In genomic region chr7:45897258-45897757, GRCm38 (mm10) we compare ENCODE assay signal across 7 mouse cellular contexts. TPM values are rescaled to one million over a fixed set of nuclear protein-coding genes. Genes with fewer than 3 reads are reported as not detected.
DNase-seq lines count a peak whose midpoint lies in the region; ATAC-seq and TF ChIP-seq lines count a peak whose summit lies in the region.

No protein-coding gene starts in this region.

- WGBS in forebrain, embryonic 16.5 days, result 1% methylated on average over 19 of the region's 19 CpGs
- 1% methylated on average over 19 of the region's 19 CpGs for WGBS in small intestine, adult 2 months

- peaks cover 3% of the 10 kb centered on the region; the same call in 1 of the 2 replicates for H3K27me3 ChIP-seq in G1E (ENCODE audit: insufficient read depth, low read length)
- H3K27me3 ChIP-seq in forebrain, embryonic 16.5 days (replicated peaks; ENCODE audit: control insufficient read depth, insufficient read depth, low read length), result no peaks in the 10 kb centered on the region
- no peaks in the 10 kb centered on the region for H3K27me3 ChIP-seq in small intestine, adult 2 months (ENCODE audit: control insufficient read depth, insufficient read depth, low read length)

- peaks cover 50% of the 10 kb centered on the region for H3K36me3 ChIP-seq in G1E (replicated peaks)
- no peaks in the 10 kb centered on the region for H3K36me3 ChIP-seq in forebrain, embryonic 16.5 days (ENCODE audit: control insufficient read depth, insufficient read depth)
- no peaks in the 10 kb centered on the region for H3K36me3 ChIP-seq in small intestine, adult 2 months (ENCODE audit: control insufficient read depth, insufficient read depth, low read length)

- intact Hi-C loops in left cerebral cortex, postnatal 14 days (cut with DNase I), result loop anchor here (2.0 kb wide), 1 partner anchor 25 kb away; no protein-coding TSS in a partner anchor

- 0 out of 2 replicates have a peak, but pooled peaks have one; percentile 28 for TF ChIP-seq POLR2A in bone marrow macrophage, adult 2 months (IDR thresholded peaks at IDR 0.05; ENCODE audit: borderline replicate concordance, low read depth, low read length)
- no peak for TF ChIP-seq POLR2A in small intestine, adult 2 months (IDR thresholded peaks at IDR 0.05; ENCODE audit: low read depth, low read length)

- peak overlapping the region; percentile 70 for H3K9ac ChIP-seq in forebrain, embryonic 16.5 days (replicated peaks; ENCODE audit: low read depth, low read length)

- peak; percentile 47 for ATAC-seq in G1E (ENCODE audit: extremely low read depth, insufficient number of reproducible peaks, low FRiP score, poor library complexity, severe bottlenecking)
- ATAC-seq in forebrain, embryonic 16.5 days, result peak; percentile 52
- peak; percentile 22 for ATAC-seq in megakaryocyte, adult 5-6 weeks (ENCODE audit: poor library complexity, severe bottlenecking)

- H3K27ac ChIP-seq in bone marrow macrophage, adult 2 months (ENCODE audit: insufficient read depth, low read depth, low read length), result peak overlapping the region; percentile 78
- peak overlapping the region; percentile 73 for H3K27ac ChIP-seq in forebrain, embryonic 16.5 days (ENCODE audit: low read length)
- H3K27ac ChIP-seq in small intestine, adult 2 months (ENCODE audit: insufficient read depth, low read depth, low read length), result peak overlapping the region; percentile 88

- H3K9me3 ChIP-seq in G1E (replicated peaks), result no peaks in the 10 kb centered on the region
- no peaks in the 10 kb centered on the region for H3K9me3 ChIP-seq in forebrain, embryonic 16.5 days (ENCODE audit: control insufficient read depth, low read length)

- peak overlapping the region; percentile 73 for H3K4me3 ChIP-seq in G1E (ENCODE audit: low read depth, low read length)
- peak overlapping the region; percentile 63 for H3K4me3 ChIP-seq in bone marrow macrophage, adult 2 months (ENCODE audit: insufficient read depth, low read length)
- H3K4me3 ChIP-seq in forebrain, embryonic 16.5 days (replicated peaks; ENCODE audit: low read length), result peak overlapping the region; percentile 60
- H3K4me3 ChIP-seq in small intestine, adult 2 months (ENCODE audit: low read depth, low read length), result peak overlapping the region; percentile 71

- peaks cover 46% of the 10 kb centered on the region for H3K4me1 ChIP-seq in G1E (ENCODE audit: insufficient read depth, low read depth, low read length)
- peaks cover 7% of the 10 kb centered on the region; the same call in 1 of the 2 replicates for H3K4me1 ChIP-seq in bone marrow macrophage, adult 2 months (ENCODE audit: control insufficient read depth, insufficient read depth, low read length)
- peaks cover 7% of the 10 kb centered on the region for H3K4me1 ChIP-seq in forebrain, embryonic 16.5 days (replicated peaks; ENCODE audit: control insufficient read depth, insufficient read depth, low read length)
- H3K4me1 ChIP-seq in small intestine, adult 2 months (ENCODE audit: control insufficient read depth, insufficient read depth, insufficient read length, low read length), result peaks cover 3% of the 10 kb centered on the region

- H3K4me2 ChIP-seq in forebrain, embryonic 16.5 days (ENCODE audit: low read length), result peak overlapping the region; percentile 94

- DNase-seq in G1E (ENCODE audit: low spot score), result peak; percentile 71
- DNase-seq in induced T-regulatory cell, adult 2 months (ENCODE audit: low read depth), result peak; percentile 71
- peak; percentile 53 to 55 for DNase-seq in left cerebral cortex, postnatal 14 days (ENCODE audit: low spot score in 2 of 2)

- TF ChIP-seq CTCF in G1E (IDR thresholded peaks at IDR 0.05; ENCODE audit: low read depth, low read length), result no peak
- TF ChIP-seq CTCF in bone marrow macrophage, adult 2 months (IDR thresholded peaks at IDR 0.05; ENCODE audit: low read depth, low read length), result no peak
- TF ChIP-seq CTCF in small intestine, adult 2 months (IDR thresholded peaks at IDR 0.05; ENCODE audit: extremely low read depth, insufficient read length, insufficient replicate concordance, low read depth, low read length), result 0 out of 2 replicates have a peak, but pooled peaks have one; percentile 7

RNA-seq across cellular contexts. Expression of gene Tmem143, which starts 0.6 kb away (rescaled TPM):
- total RNA-seq in G1E (2014; fragmentation: Nextera tagmentation) (14.4 and 15.3 TPM in 2 replicates), G1E (2017) (11.7 and 13.2 TPM in 2 replicates)
- polyA plus RNA-seq in G1E (2012), result 33.8 and 37.8 TPM in 2 replicates
- 15.1 and 18.9 TPM in 2 replicates for polyA plus RNA-seq in bone marrow macrophage, adult 2 months (2012; ENCODE audit: insufficient read depth, insufficient read length, missing spikeins)
- 5.7 and 6.0 TPM in 2 replicates for polyA plus RNA-seq in forebrain, embryonic 16.5 days (2015; fragmentation: Nextera tagmentation; extraction: Ambion mirVana)
- 10 to 100 TPM; 22.1 to 25.7 TPM for total RNA-seq in left cerebral cortex, postnatal 14 days (2021)
- total RNA-seq in megakaryocyte, adult 5-6 weeks (2015), result 1.9 and 8.0 TPM in 2 replicates
- 5.8 TPM in 2 replicates for total RNA-seq in megakaryocyte, adult 5-6 weeks (2017)
- polyA plus RNA-seq in small intestine, adult 2 months (2012; rRNA removed), result 30.9 and 46.4 TPM in 2 replicates

RNA-seq across cellular contexts. Expression of gene Syngr4, which starts 0.8 kb away (rescaled TPM):
- total RNA-seq in G1E (2014; fragmentation: Nextera tagmentation), result 33.2 and 36.2 TPM in 2 replicates
- total RNA-seq in G1E (2017), result 3.7 and 6.4 TPM in 2 replicates
- 42.5 and 44.9 TPM in 2 replicates for polyA plus RNA-seq in G1E (2012)
- polyA plus RNA-seq in bone marrow macrophage, adult 2 months (2012; ENCODE audit: insufficient read depth, insufficient read length, missing spikeins), result 1.1 TPM in 1 of 2 replicates, not detected in the other
- 0.63 TPM in 1 of 2 replicates, not detected in the other for polyA plus RNA-seq in forebrain, embryonic 16.5 days (2015; fragmentation: Nextera tagmentation; extraction: Ambion mirVana)
- total RNA-seq in left cerebral cortex, postnatal 14 days (2021), result under 1 TPM; 0.36 to 0.53 TPM
- total RNA-seq in megakaryocyte, adult 5-6 weeks (2015), result 1.2 and 1.4 TPM in 2 replicates
- not detected in 2 replicates for total RNA-seq in megakaryocyte, adult 5-6 weeks (2017)
- 0.41 TPM in 1 of 2 replicates, not detected in the other for polyA plus RNA-seq in small intestine, adult 2 months (2012; rRNA removed)

RNA-seq across cellular contexts. Expression of gene Grin2d, which starts 19.1 kb away (rescaled TPM):
- total RNA-seq in G1E (2014; fragmentation: Nextera tagmentation) (not detected in 2 replicates), G1E (2017) (under 0.01 and 0.11 TPM in 2 replicates)
- 0.01 TPM in 2 replicates for polyA plus RNA-seq in G1E (2012)
- 0.24 and 0.34 TPM in 2 replicates for polyA plus RNA-seq in bone marrow macrophage, adult 2 months (2012; ENCODE audit: insufficient read depth, insufficient read length, missing spikeins)
- 0.56 and 1.5 TPM in 2 replicates for polyA plus RNA-seq in forebrain, embryonic 16.5 days (2015; fragmentation: Nextera tagmentation; extraction: Ambion mirVana)
- total RNA-seq in left cerebral cortex, postnatal 14 days (2021), result 10 to 100 TPM; 21.2 to 22.3 TPM
- total RNA-seq in megakaryocyte, adult 5-6 weeks (2015), result 0.14 and 0.16 TPM in 2 replicates
- total RNA-seq in megakaryocyte, adult 5-6 weeks (2017), result 0.04 and 0.07 TPM in 2 replicates
- polyA plus RNA-seq in small intestine, adult 2 months (2012; rRNA removed), result 5.5 and 10.4 TPM in 2 replicates

RNA-seq across cellular contexts. Expression of gene Emp3, which starts 23.9 kb away (rescaled TPM):
- total RNA-seq in G1E (2014; fragmentation: Nextera tagmentation), result not detected in 2 replicates
- 4.8 and 7.6 TPM in 2 replicates for total RNA-seq in G1E (2017)
- polyA plus RNA-seq in G1E (2012), result 1.9 and 2.8 TPM in 2 replicates
- 635 and 697 TPM in 2 replicates for polyA plus RNA-seq in bone marrow macrophage, adult 2 months (2012; ENCODE audit: insufficient read depth, insufficient read length, missing spikeins)
- 19.2 and 21.6 TPM in 2 replicates for polyA plus RNA-seq in forebrain, embryonic 16.5 days (2015; fragmentation: Nextera tagmentation; extraction: Ambion mirVana)
- 1 to 10 TPM; 5.3 to 5.6 TPM for total RNA-seq in left cerebral cortex, postnatal 14 days (2021)
- 661 and 761 TPM in 2 replicates for total RNA-seq in megakaryocyte, adult 5-6 weeks (2015)
- 564 and 565 TPM in 2 replicates for total RNA-seq in megakaryocyte, adult 5-6 weeks (2017)
- polyA plus RNA-seq in small intestine, adult 2 months (2012; rRNA removed), result 49.1 and 49.5 TPM in 2 replicates

RNA-seq across cellular contexts. Expression of gene Kdelr1, which starts 24.7 kb away (rescaled TPM):
- 125 and 135 TPM in 2 replicates for total RNA-seq in G1E (2014; fragmentation: Nextera tagmentation)
- 54.8 and 55.2 TPM in 2 replicates for total RNA-seq in G1E (2017)
- 209 and 350 TPM in 2 replicates for polyA plus RNA-seq in G1E (2012)
- 169 and 174 TPM in 2 replicates for polyA plus RNA-seq in bone marrow macrophage, adult 2 months (2012; ENCODE audit: insufficient read depth, insufficient read length, missing spikeins)
- 41.8 TPM in 2 replicates for polyA plus RNA-seq in forebrain, embryonic 16.5 days (2015; fragmentation: Nextera tagmentation; extraction: Ambion mirVana)
- total RNA-seq in left cerebral cortex, postnatal 14 days (2021), result 10 to 100 TPM; 87.1 to 98.6 TPM
- 144 and 148 TPM in 2 replicates for total RNA-seq in megakaryocyte, adult 5-6 weeks (2015)
- total RNA-seq in megakaryocyte, adult 5-6 weeks (2017), result 70.0 and 72.5 TPM in 2 replicates
- polyA plus RNA-seq in small intestine, adult 2 months (2012; rRNA removed), result 178 and 333 TPM in 2 replicates

Comparison
In these comparisons a context has a peak if more than half of its experiments do, and no peak if none do; other contexts are left out.
1. Peak in every context shown above with its lines: DNase-seq, ATAC-seq, H3K4me3 ChIP-seq and H3K27ac ChIP-seq.
2. RNA of gene Syngr4, which starts 0.8 kb away (polyA plus RNA-seq): 42.5 to 44.9 TPM in G1E; 0.41 TPM in small intestine, adult 2 months, 1.1 TPM in bone marrow macrophage, adult 2 months and 0.63 TPM in forebrain, embryonic 16.5 days; every median in the first group is over 10 times any median in the second.